Mouse (Mus musculus): ENCODE measurements around the gene Clec16a.
A peak's percentile ranks its signal among the peaks of the same experiment; 100 is the strongest.

Gene Clec16a

GRCm38 (mm10) chr16:10675612-10676011 lies 130.5 kb downstream of the Clec16a start:
- DNase-seq (ENCODE audit: extremely low spot score): no peak

GRCm38 (mm10) chr16:10676461-10677066 lies 131.4 kb downstream of the Clec16a start:
- DNase-seq (ENCODE audit: extremely low spot score): no peak

- DNase-seq (ENCODE audit: extremely low spot score): no peak
These were observed 137.4 kb downstream of the Clec16a start for GRCm38 (mm10) chr16:10682521-10682920.

- no peak for DNase-seq (ENCODE audit: extremely low spot score)
These were observed 138.3 kb downstream of the Clec16a start for GRCm38 (mm10) chr16:10683193-10684000.

- no peak for DNase-seq (ENCODE audit: extremely low spot score)
These were observed 144.7 kb downstream of the Clec16a start for GRCm38 (mm10) chr16:10689748-10690318.

- no peak for DNase-seq (ENCODE audit: extremely low spot score)
These were observed 145.3 kb downstream of the Clec16a start for GRCm38 (mm10) chr16:10690442-10690841.

- DNase-seq (ENCODE audit: extremely low spot score): no peak
These were observed 146.6 kb downstream of the Clec16a start for GRCm38 (mm10) chr16:10691705-10692104.

GRCm38 (mm10) chr16:10692848-10693247 lies 147.7 kb downstream of the Clec16a start:
- DNase-seq (ENCODE audit: extremely low spot score): no peak

- no peak for DNase-seq (ENCODE audit: extremely low spot score)
These were observed 148.3 kb downstream of the Clec16a start for GRCm38 (mm10) chr16:10693424-10693823.

GRCm38 (mm10) chr16:10694414-10694851 lies 149.3 kb downstream of the Clec16a start:
- no peak for DNase-seq (ENCODE audit: extremely low spot score)

- no peak for DNase-seq (ENCODE audit: extremely low spot score)
These were observed 152.9 kb downstream of the Clec16a start for GRCm38 (mm10) chr16:10697861-10698659.

- DNase-seq (ENCODE audit: extremely low spot score): no peak
These were observed 154.2 kb downstream of the Clec16a start for GRCm38 (mm10) chr16:10699316-10699715.

GRCm38 (mm10) chr16:10700160-10700559 lies 155.0 kb downstream of the Clec16a start:
- DNase-seq (ENCODE audit: extremely low spot score): no peak

- no peak for DNase-seq (ENCODE audit: extremely low spot score)
These were observed 157.3 kb downstream of the Clec16a start for GRCm38 (mm10) chr16:10702399-10702798.

GRCm38 (mm10) chr16:10703932-10704331 lies 158.8 kb downstream of the Clec16a start:
- no peak for DNase-seq (ENCODE audit: extremely low spot score)

- DNase-seq (ENCODE audit: extremely low spot score): no peak
These were observed 160.3 kb downstream of the Clec16a start for GRCm38 (mm10) chr16:10705396-10705795.

GRCm38 (mm10) chr16:10711524-10711923 lies 166.4 kb downstream of the Clec16a start:
- no peak for DNase-seq (ENCODE audit: extremely low spot score)

GRCm38 (mm10) chr16:10713041-10713440 lies 167.9 kb downstream of the Clec16a start:
- no peak for DNase-seq (ENCODE audit: extremely low spot score)

- peak; percentile 34 for DNase-seq (ENCODE audit: extremely low spot score)
These were observed 168.5 kb downstream of the Clec16a start for GRCm38 (mm10) chr16:10713441-10714239.

GRCm38 (mm10) chr16:10715211-10715610 lies 170.1 kb downstream of the Clec16a start:
- DNase-seq (ENCODE audit: extremely low spot score): no peak

GRCm38 (mm10) chr16:10715632-10716031 lies 170.5 kb downstream of the Clec16a start:
- DNase-seq (ENCODE audit: extremely low spot score): no peak

Data from embryo, embryonic 9.5 days (tissue).